Mouse (Mus musculus): ENCODE results near the gene Sik2. TPM values are rescaled to one million over a fixed set of nuclear protein-coding genes. Genes with fewer than 3 reads are reported as not detected.

Sik2 gene
- total and polyA plus RNA-seq, 3 experiments: 1.9 to 8.2 (median 6.0) TPM

GRCm38 (mm10) chr9:50856341-50857081 is 152.4 kb downstream of the Sik2 start (continued):
- TF ChIP-seq MYC (IDR thresholded peaks at IDR 0.05; ENCODE audit: low read depth, low read length) (no peak), ZKSCAN1 (IDR thresholded peaks at IDR 0.05; ENCODE audit: borderline replicate concordance, low read depth, low read length) (no peak), CHD1 (IDR thresholded peaks at IDR 0.05; ENCODE audit: low read depth, low read length) (peak; percentile 92), UBTF (IDR thresholded peaks at IDR 0.05; ENCODE audit: low read depth, low read length) (no peak), HCFC1 (IDR thresholded peaks at IDR 0.05; ENCODE audit: low read depth, low read length) (no peak)

GRCm38 (mm10) chr9:50855780-50856179 is 153.1 kb downstream of the Sik2 start:
- H3K4me1 ChIP-seq (ENCODE audit: control insufficient read depth in 1 of 2, insufficient read depth in 2 of 2): peaks cover 21 to 31% of the 10 kb centered on the region in 2 experiments
- H3K79me2 ChIP-seq (replicated peaks; ENCODE audit: control insufficient read depth, extremely low read depth, insufficient read depth, poor library complexity, severe bottlenecking): peaks cover 18% of the 10 kb centered on the region
- H3K27ac ChIP-seq (ENCODE audit: insufficient read depth, low read depth): peak overlapping the region; percentile 78
- TF ChIP-seq ZKSCAN1 (IDR thresholded peaks at IDR 0.05; ENCODE audit: borderline replicate concordance, low read depth, low read length): no peak
- TF ChIP-seq SIN3A (IDR thresholded peaks at IDR 0.05; ENCODE audit: low read length): 0 out of 2 replicates have a peak, but pooled peaks have one; percentile 6
- TF ChIP-seq JUND (conservative IDR thresholded peaks at IDR 0.05; ENCODE audit: low read depth, low read length): no peak
- H3K27me3 ChIP-seq (replicated peaks): no peaks in the 10 kb centered on the region
- H3K9me3 ChIP-seq (replicated peaks; ENCODE audit: low read length): no peaks in the 10 kb centered on the region
- peaks cover 17 to 22% of the 10 kb centered on the region in 2 experiments for H3K36me3 ChIP-seq (replicated peaks in 1 of 2; ENCODE audit: control insufficient read depth in 1 of 2, insufficient read depth in 1 of 2, low read length in 1 of 2)
- peak overlapping the region; percentile 70 for H3K4me2 ChIP-seq (ENCODE audit: insufficient read depth, low read depth, poor library complexity, severe bottlenecking)
- H3K4me3 ChIP-seq (replicated peaks in 1 of 3; ENCODE audit: low read depth in 2 of 3, low read length in 2 of 3, poor library complexity in 1 of 3): peak overlapping the region in 2 of 3 experiments; percentile 41 to 94
- dilution Hi-C loops (cut with MboI; ENCODE audit: extremely low pct_ligation_motif_present, extremely low pct_unique_long_range_greater_than_20kb, low sequenced_read_pairs): no loop called here
- H3K9ac ChIP-seq (ENCODE audit: insufficient read depth, low read depth): peak overlapping the region; percentile 82
- in situ Hi-C loops (cut with MboI; ENCODE audit: low pct_ligation_motif_present, low pct_unique_long_range_greater_than_20kb, low sequenced_read_pairs): no loop called here
- no peak for DNase-seq (ENCODE audit: extremely low read depth)

- Histone ChIP-seq H3K4me1 (ENCODE audit: control insufficient read depth in 1 of 2, insufficient read depth in 2 of 2) (peaks cover 21 to 31% of the 10 kb centered on the region in 2 experiments), H3K4me2 (ENCODE audit: insufficient read depth, low read depth, poor library complexity, severe bottlenecking) (peak overlapping the region; percentile 23; the same call in 1 of the 2 replicates)
- dilution Hi-C loops (cut with MboI; ENCODE audit: extremely low pct_ligation_motif_present, extremely low pct_unique_long_range_greater_than_20kb, low sequenced_read_pairs): no loop called here
Measured at GRCm38 (mm10) chr9:50855133-50855766, 153.6 kb downstream of the Sik2 start.

More at GRCm38 (mm10) chr9:50855133-50855766, 153.6 kb downstream of the Sik2 start:
- Histone ChIP-seq H3K27ac (ENCODE audit: insufficient read depth, low read depth) (peak overlapping the region; percentile 32), H3K9me3 (replicated peaks; ENCODE audit: low read length) (no peaks in the 10 kb centered on the region), H3K36me3 (replicated peaks in 1 of 2; ENCODE audit: control insufficient read depth in 1 of 2, insufficient read depth in 1 of 2, low read length in 1 of 2) (peaks cover 12 to 16% of the 10 kb centered on the region in 2 experiments), H3K9ac (ENCODE audit: insufficient read depth, low read depth) (peak overlapping the region; percentile 82; the same call in 1 of the 2 replicates), H3K27me3 (replicated peaks) (no peaks in the 10 kb centered on the region), H3K4me3 (replicated peaks in 1 of 3; ENCODE audit: low read depth in 2 of 3, low read length in 2 of 3, poor library complexity in 1 of 3) (no peak overlapping the region), H3K79me2 (replicated peaks; ENCODE audit: control insufficient read depth, extremely low read depth, insufficient read depth, poor library complexity, severe bottlenecking) (peaks cover 18% of the 10 kb centered on the region)
- in situ Hi-C loops (cut with MboI; ENCODE audit: low pct_ligation_motif_present, low pct_unique_long_range_greater_than_20kb, low sequenced_read_pairs): no loop called here
- TF ChIP-seq MAFK (IDR thresholded peaks at IDR 0.05; ENCODE audit: insufficient replicate concordance, low read length) (no peak), KAT2A (IDR thresholded peaks at IDR 0.05; ENCODE audit: insufficient replicate concordance, low read length) (no peak), E2F4 (IDR thresholded peaks at IDR 0.05; ENCODE audit: insufficient replicate concordance, low read depth, low read length) (no peak), JUND (conservative IDR thresholded peaks at IDR 0.05; ENCODE audit: low read depth, low read length) (no peak), ZNF384 (IDR thresholded peaks at IDR 0.05; ENCODE audit: low read depth, low read length) (peak; percentile 85), POLR2AphosphoS2 (IDR thresholded peaks at IDR 0.05; ENCODE audit: low read depth, low read length) (no peak), ZMIZ1 (IDR thresholded peaks at IDR 0.05; ENCODE audit: low read depth, low read length) (no peak), BHLHE40 (IDR thresholded peaks at IDR 0.05; ENCODE audit: low read depth, low read length) (peak; percentile 16; the same call in 1 of the 2 replicates)
- peak; percentile 46 for DNase-seq (ENCODE audit: extremely low read depth)
